Mouse (Mus musculus) thymus, adult 2 months (tissue): Measurements from ENCODE around the gene 1700056E22Rik. TPM values are rescaled to one million over a fixed set of nuclear protein-coding genes. Genes with fewer than 3 reads are reported as not detected.

Experiments used
- DNase-seq: peaks from one replicate; pipeline ENCODE4 v3.0.0; 2021
- H3K27ac ChIP-seq: fragments of 200-500 bp; 2 replicates; pipeline ENCODE4 v1.5.1; 2012; ENCODE audit warnings: low read length, control low read depth; ENCODE audit not compliant: control insufficient read depth, insufficient read depth
- H3K27me3 ChIP-seq: fragments of 200-500 bp; 2 replicates; pipeline ENCODE4 v1.6.1; 2012; ENCODE audit warnings: mild to moderate bottlenecking, low read length, moderate library complexity, mixed read lengths; ENCODE audit not compliant: control insufficient read depth, insufficient read depth
- H3K36me3 ChIP-seq: fragments of 200-500 bp; 2 replicates; pipeline ENCODE4 v1.6.1; 2012; ENCODE audit warnings: mild to moderate bottlenecking, low read length, moderate library complexity; ENCODE audit not compliant: control insufficient read depth, insufficient read depth
- H3K4me1 ChIP-seq: fragments of 200-500 bp; replicated peaks from 2 replicates; pipeline ENCODE4 v1.6.1; 2012; ENCODE audit warnings: low read length; ENCODE audit not compliant: control insufficient read depth, insufficient read depth
- H3K4me3 ChIP-seq: fragments of 200-500 bp; 2 replicates; pipeline ENCODE4 v1.5.1; 2012; ENCODE audit warnings: mild to moderate bottlenecking, low read length, control low read depth, moderate library complexity; ENCODE audit not compliant: control insufficient read depth, insufficient read depth
- CTCF ChIP-seq: fragments of 200-500 bp; IDR thresholded peaks from 2 replicates; pipeline ENCODE4 v1.5.1; 2012; ENCODE audit warnings: mild to moderate bottlenecking, control low read depth, low read length, moderate library complexity, borderline replicate concordance; ENCODE audit not compliant: control insufficient read depth, poor library complexity, insufficient read depth; ENCODE audit errors: extremely low read depth
- POLR2A ChIP-seq: fragments of 200-500 bp; IDR thresholded peaks from 2 replicates; pipeline ENCODE4 v1.6.1; 2012; ENCODE audit warnings: mild to moderate bottlenecking, low read length, control low read depth, moderate library complexity; ENCODE audit not compliant: control insufficient read depth, poor library complexity, insufficient read depth; ENCODE audit errors: extremely low read depth
- WGBS: fragments of 180-500 bp; shearing (Covaris S2); methylation state at CpG from one replicate; pipeline ENCODE4 v1.1.7; 2018; 5-methylcytosine and 5-hydroxymethylcytosine counted together
- polyA plus RNA-seq: library from polyadenylated mRNA; depleted of rRNA; stranded (reverse); fragments of >200 nt; gene quantifications from 2 replicates; pipeline ENCODE4 v1.2.3, GENCODE M21; 2012

The 1700056E22Rik gene
- polyA plus RNA-seq, 1 experiment: 5.0 TPM

DNA sequence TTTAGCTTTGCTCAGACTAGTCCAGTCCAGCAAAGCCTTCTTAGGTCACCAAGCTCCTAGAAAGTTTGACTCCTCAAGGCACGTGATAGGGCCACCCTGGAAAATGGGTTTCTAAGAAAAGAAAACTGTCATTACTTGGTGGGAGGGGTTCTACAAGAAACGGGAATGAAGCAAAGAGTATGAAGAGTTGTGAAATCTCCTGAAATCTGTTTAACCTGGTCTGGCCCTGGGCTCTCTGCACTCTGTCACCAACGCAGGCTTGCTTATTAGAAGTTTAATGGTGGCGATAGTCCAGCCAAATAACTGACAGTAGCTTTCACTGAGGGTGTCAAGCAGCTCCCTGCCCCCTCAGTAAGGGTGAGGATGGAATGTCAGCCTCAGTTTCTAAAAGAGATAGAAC is 19.0 kb upstream of the 1700056E22Rik start:
- no peak for DNase-seq
- Histone ChIP-seq H3K4me1 (peaks cover 16% of the 10 kb centered on the region), H3K27ac (no peak overlapping the region), H3K4me3 (no peak overlapping the region), H3K27me3 (no peaks in the 10 kb centered on the region), H3K36me3 (peaks cover 22% of the 10 kb centered on the region)
- TF ChIP-seq CTCF: no peak
- WGBS: 95% methylated on average over 4 of the region's 4 CpGs

- Histone ChIP-seq H3K36me3 (peaks cover 20% of the 10 kb centered on the region), H3K27ac (no peak overlapping the region)
These were observed 18.2 kb upstream of the 1700056E22Rik start for GRCm38 (mm10) chr1:184052331-184052730.

GRCm38 (mm10) chr1:184051824-184052223 is 17.7 kb upstream of the 1700056E22Rik start:
- peaks cover 20% of the 10 kb centered on the region for H3K36me3 ChIP-seq
- TF ChIP-seq CTCF: no peak
- TF ChIP-seq POLR2A: no peak
- no peak overlapping the region for H3K4me3 ChIP-seq
- H3K4me1 ChIP-seq: peaks cover 24% of the 10 kb centered on the region
- peak overlapping the region; percentile 38 for H3K27ac ChIP-seq
- no peaks in the 10 kb centered on the region for H3K27me3 ChIP-seq
- WGBS: 85% methylated on average over 6 of the region's 6 CpGs
- no peak for DNase-seq

More at GRCm38 (mm10) chr1:184052331-184052730, 18.2 kb upstream of the 1700056E22Rik start:
- TF ChIP-seq POLR2A: no peak
- no peak for TF ChIP-seq CTCF
- Histone ChIP-seq H3K4me1 (peaks cover 24% of the 10 kb centered on the region), H3K27me3 (no peaks in the 10 kb centered on the region), H3K4me3 (no peak overlapping the region)
- WGBS: 56% methylated on average over 4 of the region's 4 CpGs
- DNase-seq: no peak

DNA sequence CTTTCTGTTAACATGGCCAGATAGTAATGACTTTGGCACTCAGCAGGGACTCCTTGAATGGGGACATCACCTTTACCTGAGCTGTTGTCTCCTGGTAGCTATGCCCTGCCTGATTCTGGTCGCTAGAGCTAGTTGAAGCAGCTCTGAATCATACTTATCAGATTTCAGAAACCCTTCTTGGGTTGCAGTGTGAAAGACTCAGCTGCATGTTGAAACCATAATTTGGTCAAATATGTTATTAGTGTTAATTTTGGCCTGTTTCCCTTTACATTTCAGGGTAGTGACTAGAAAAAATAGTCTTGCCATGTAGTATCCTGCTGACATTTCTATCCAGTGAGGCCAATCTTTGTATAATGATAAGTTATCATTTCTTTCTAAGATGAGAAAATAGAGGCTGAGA is 17.2 kb upstream of the 1700056E22Rik start:
- TF ChIP-seq POLR2A (no peak), CTCF (no peak)
- no peak overlapping the region; the same call in 1 of the 2 replicates for H3K27ac ChIP-seq

DNA sequence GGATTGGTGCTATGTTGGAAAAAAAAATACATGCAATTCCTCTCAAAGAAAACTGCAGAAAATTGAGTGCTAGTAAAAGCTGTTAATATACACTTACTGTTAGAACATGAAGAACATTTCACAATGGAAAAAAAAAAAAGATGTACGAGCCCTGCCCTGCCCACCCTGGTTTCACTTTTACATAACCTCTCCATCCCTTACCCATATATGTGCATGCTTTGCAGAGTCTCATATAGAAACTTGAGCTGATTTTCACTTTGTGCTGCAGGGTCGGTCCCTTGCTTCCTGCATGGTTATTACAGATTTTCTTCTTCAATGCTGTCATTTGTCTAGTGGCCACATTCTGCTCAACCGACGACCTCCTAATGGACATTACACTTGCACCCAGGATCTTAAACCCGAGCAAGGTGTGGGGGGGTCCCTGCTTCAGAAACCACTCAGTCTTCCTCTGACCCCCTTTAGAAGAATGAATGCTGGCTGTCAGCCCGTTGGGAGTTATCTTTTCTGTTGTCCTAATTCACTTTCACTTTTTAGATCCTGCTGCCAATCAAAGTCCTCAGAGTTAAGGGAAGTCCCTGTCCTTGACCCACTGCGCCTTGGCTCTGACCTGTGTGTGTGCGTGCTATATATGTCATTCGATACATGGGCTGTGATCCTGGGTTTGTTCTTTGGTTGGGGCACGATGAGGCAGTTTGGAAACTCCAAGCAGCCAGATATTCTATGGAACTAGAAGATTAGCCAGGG is 14.7 kb upstream of the 1700056E22Rik start:
- Histone ChIP-seq H3K4me1 (peaks cover 31% of the 10 kb centered on the region), H3K27ac (peak overlapping the region; percentile 35; the same call in 1 of the 2 replicates), H3K36me3 (peaks cover 26% of the 10 kb centered on the region; the same call in 1 of the 2 replicates), H3K27me3 (no peaks in the 10 kb centered on the region), H3K4me3 (no peak overlapping the region)
- 27% methylated on average over 10 of the region's 10 CpGs for WGBS
- TF ChIP-seq CTCF (no peak), POLR2A (no peak)
- DNase-seq: no peak

More for the DNA sequence above, 17.2 kb upstream of the 1700056E22Rik start:
- no peak for DNase-seq
- Histone ChIP-seq H3K36me3 (peaks cover 20% of the 10 kb centered on the region), H3K4me1 (peaks cover 24% of the 10 kb centered on the region), H3K4me3 (no peak overlapping the region), H3K27me3 (no peaks in the 10 kb centered on the region)
- 86% methylated on average over 1 of the region's 1 CpGs for WGBS

DNA sequence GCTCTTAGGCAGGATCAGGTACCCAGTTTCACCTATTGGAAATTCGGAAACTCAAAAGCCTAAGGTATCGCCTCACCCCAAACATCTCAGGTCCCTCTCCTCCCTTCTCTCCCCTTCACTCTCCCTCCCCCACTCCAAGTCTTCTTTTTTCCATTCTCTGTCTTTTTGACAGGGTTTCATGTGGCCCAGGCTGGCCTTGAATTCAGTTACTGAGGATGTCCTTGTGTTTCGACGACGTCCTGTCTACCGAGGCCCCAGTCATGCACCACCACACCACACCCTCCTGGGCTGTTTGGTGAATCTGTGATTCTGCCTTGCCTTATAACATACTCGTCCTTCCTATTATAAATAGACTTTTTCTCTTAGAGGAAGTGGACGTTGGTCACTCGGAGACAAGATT is 13.7 kb upstream of the 1700056E22Rik start:
- H3K4me3 ChIP-seq: no peak overlapping the region
- DNase-seq: no peak
- TF ChIP-seq POLR2A: no peak
- no peak for TF ChIP-seq CTCF
- no peak overlapping the region for H3K27ac ChIP-seq
- WGBS: 83% methylated on average over 9 of the region's 9 CpGs
- peaks cover 35% of the 10 kb centered on the region for H3K36me3 ChIP-seq
- H3K4me1 ChIP-seq: peaks cover 33% of the 10 kb centered on the region
- no peaks in the 10 kb centered on the region for H3K27me3 ChIP-seq

DNA sequence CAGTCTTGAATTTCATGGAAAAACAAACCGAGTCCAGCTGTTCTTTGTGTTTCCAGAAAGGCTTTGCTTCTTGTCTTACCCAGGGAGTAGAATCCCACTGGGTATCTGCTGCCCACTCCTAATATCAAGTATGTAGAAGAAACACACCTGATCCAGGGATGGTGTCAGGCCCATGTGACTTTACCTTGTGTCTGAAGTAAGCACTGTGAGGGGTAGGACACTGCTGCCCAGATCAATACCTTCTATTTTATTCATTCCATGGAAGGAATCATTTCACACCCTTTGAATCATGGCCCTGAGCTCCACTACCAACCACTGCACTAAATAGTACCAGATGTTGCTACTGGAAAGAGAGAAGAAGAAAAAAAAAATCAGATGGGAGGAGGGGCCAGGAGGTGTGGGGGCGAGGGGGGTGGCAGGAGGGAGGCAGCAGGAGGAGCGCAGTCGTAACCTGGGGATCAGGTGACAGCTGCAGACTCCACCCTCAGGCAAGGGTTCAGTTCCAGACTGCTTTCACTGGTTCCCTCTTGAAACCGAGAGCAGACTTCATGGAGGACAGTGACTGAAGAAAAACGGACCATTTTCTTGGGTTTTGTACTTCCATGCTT is 12.1 kb upstream of the 1700056E22Rik start:
- peaks cover 38% of the 10 kb centered on the region for H3K4me1 ChIP-seq
- no peak overlapping the region for H3K27ac ChIP-seq
- no peaks in the 10 kb centered on the region for H3K27me3 ChIP-seq
- DNase-seq: peak; percentile 48
- 90% methylated on average over 6 of the region's 6 CpGs for WGBS
- TF ChIP-seq POLR2A: no peak
- no peak for TF ChIP-seq CTCF
- H3K4me3 ChIP-seq: no peak overlapping the region
- peaks cover 35% of the 10 kb centered on the region for H3K36me3 ChIP-seq
